Mouse (Mus musculus) bone marrow macrophage, adult 2 months (primary cell): ENCODE data around the gene 6430571L13Rik.

ENCODE experiments used
- CTCF ChIP-seq: IDR thresholded peaks from 2 replicates; pipeline ENCODE4 v1.5.1; 2012; ENCODE audit warnings: low read depth, mild to moderate bottlenecking, low read length, moderate library complexity
- POLR2A ChIP-seq: IDR thresholded peaks from 2 replicates; pipeline ENCODE4 v1.6.1; 2012; ENCODE audit warnings: mild to moderate bottlenecking, low read depth, low read length, borderline replicate concordance

- TF ChIP-seq CTCF = peak; percentile 86
- TF ChIP-seq POLR2A = no peak
Observed at GRCm38 (mm10) chr9:107290897-107291296, 49.5 kb upstream of the 6430571L13Rik start.
